Mouse (Mus musculus) neural tube, embryonic 12.5 days (tissue): ENCODE measurements around the gene Lelp1. TPM values are rescaled to one million over a fixed set of nuclear protein-coding genes. Genes with fewer than 3 reads are reported as not detected.

Experiments
- polyA plus RNA-seq: library from polyadenylated mRNA; unstranded; fragments of >200 nt; fragmentation: Nextera tagmentation; extraction: Ambion mirVana; gene quantifications from 2 replicates; pipeline ENCODE4 v1.2.1, GENCODE M21; 2016

The Lelp1 gene
- polyA plus RNA-seq, 1 experiment from 2014 or later: not detected

Other genes with a start within 250 kb of the Lelp1 start
- gene Pglyrp3, start 128.2 kb downstream of the Lelp1 start, polyA plus RNA-seq: not detected in 2 replicates
- gene Lor, start 59.6 kb downstream of the Lelp1 start, polyA plus RNA-seq: 5.7 and 6.6 TPM in 2 replicates
- not detected in 2 replicates for gene Prr9, start 18.8 kb downstream of the Lelp1 start, polyA plus RNA-seq
- not detected in 2 replicates for gene Sprr2a1, start 73.1 kb upstream of the Lelp1 start, polyA plus RNA-seq
- 1.4 TPM in 1 of 2 replicates, not detected in the other for gene Sprr2a2, start 73.2 kb upstream of the Lelp1 start, polyA plus RNA-seq
- gene Sprr2a3, start 142.7 kb upstream of the Lelp1 start, polyA plus RNA-seq: not detected in 2 replicates
- 0.25 TPM in 1 of 2 replicates, not detected in the other for gene Sprr2b, start 173.9 kb upstream of the Lelp1 start, polyA plus RNA-seq
- gene Sprr2d, start 196.4 kb upstream of the Lelp1 start, polyA plus RNA-seq: not detected in 2 replicates
- gene Sprr2e, start 209.4 kb upstream of the Lelp1 start, polyA plus RNA-seq: not detected in 2 replicates
- gene Sprr2f, start 222.4 kb upstream of the Lelp1 start, polyA plus RNA-seq: not detected in 2 replicates
- not detected in 2 replicates for gene Sprr2h, start 242.9 kb upstream of the Lelp1 start, polyA plus RNA-seq